ENCODE assay signal across 8 mouse cellular contexts in genomic region chr2:127584436-127584858, GRCm38 (mm10). TPM values are rescaled to one million over a fixed set of nuclear protein-coding genes. Genes with fewer than 3 reads are reported as not detected.
DNase-seq lines count a peak whose midpoint lies in the region; ATAC-seq and TF ChIP-seq lines count a peak whose summit lies in the region.

No protein-coding gene starts in this region.

- DNase-seq in heart, postnatal 10 days = peak; percentile 93 to 95
- DNase-seq in large intestine, adult 2 months (ENCODE audit: low read depth, low spot score) = peak; percentile 90
- DNase-seq in liver, postnatal 0 days = peak; percentile 93
- DNase-seq in testis, postnatal 10 days (ENCODE audit: low spot score) = peak; percentile 94

- peaks cover 1% of the 10 kb centered on the region for H3K4me1 ChIP-seq in ES-Bruce4 (ENCODE audit: control insufficient read depth, insufficient read depth, low read length)
- H3K4me1 ChIP-seq in forebrain, embryonic 13.5 days = peaks cover 33% of the 10 kb centered on the region
- peaks cover 32% of the 10 kb centered on the region for H3K4me1 ChIP-seq in liver, postnatal 0 days (ENCODE audit: insufficient read depth)
- H3K4me1 ChIP-seq in neural tube, embryonic 14.5 days (ENCODE audit: control insufficient read depth, insufficient read depth, low read length) = peaks cover 20% of the 10 kb centered on the region

- peak overlapping the region; percentile 91 for H3K4me3 ChIP-seq in ES-Bruce4 (ENCODE audit: low read depth, low read length)
- peak overlapping the region; percentile 73 for H3K4me3 ChIP-seq in forebrain, embryonic 13.5 days
- peak overlapping the region; percentile 61 for H3K4me3 ChIP-seq in liver, postnatal 0 days (ENCODE audit: low read depth, low read length)
- H3K4me3 ChIP-seq in neural tube, embryonic 14.5 days (ENCODE audit: low read depth, low read length) = peak overlapping the region; percentile 59

- TF ChIP-seq POLR2A in ES-Bruce4 (IDR thresholded peaks at IDR 0.05; ENCODE audit: insufficient read depth, low read length) = peak; percentile 80

- WGBS in forebrain, embryonic 13.5 days = under 1% methylated on average over 24 of the region's 24 CpGs
- under 1% methylated on average over 24 of the region's 24 CpGs for WGBS in large intestine, adult 2 months
- WGBS in liver, postnatal 0 days (ENCODE audit: insufficient replicate concordance) = under 1% methylated on average over 24 of the region's 24 CpGs
- under 1% methylated on average over 24 of the region's 24 CpGs for WGBS in neural tube, embryonic 14.5 days

- TF ChIP-seq CTCF in ES-Bruce4 (IDR thresholded peaks at IDR 0.05; ENCODE audit: low read depth, low read length) = no peak
- TF ChIP-seq CTCF in liver, postnatal 0 days (IDR thresholded peaks at IDR 0.05; ENCODE audit: low read depth) = no peak

- H3K9ac ChIP-seq in ES-Bruce4 (ENCODE audit: low read depth, poor library complexity, severe bottlenecking) = peak overlapping the region; percentile 59
- H3K9ac ChIP-seq in forebrain, embryonic 13.5 days = peak overlapping the region; percentile 76
- peak overlapping the region; percentile 71 for H3K9ac ChIP-seq in liver, postnatal 0 days (replicated peaks)
- peak overlapping the region; percentile 69 for H3K9ac ChIP-seq in neural tube, embryonic 14.5 days (replicated peaks; ENCODE audit: low read depth, low read length)

- no peaks in the 10 kb centered on the region for H3K9me3 ChIP-seq in ES-Bruce4 (replicated peaks; ENCODE audit: control insufficient read depth, insufficient read depth, low read length, poor library complexity, severe bottlenecking)
- H3K9me3 ChIP-seq in forebrain, embryonic 13.5 days (replicated peaks) = no peaks in the 10 kb centered on the region
- H3K9me3 ChIP-seq in liver, postnatal 0 days (ENCODE audit: low read length) = no peaks in the 10 kb centered on the region
- no peaks in the 10 kb centered on the region for H3K9me3 ChIP-seq in neural tube, embryonic 14.5 days (ENCODE audit: control insufficient read depth, low read length)

- intact Hi-C loops in heart, postnatal 10 days (cut with DNase I) = no loop called here

- peak; percentile 90 for ATAC-seq in cerebellum, adult (ENCODE audit: insufficient number of reproducible peaks, low FRiP score, low TSS enrichment)
- ATAC-seq in forebrain, embryonic 13.5 days = peak; percentile 86
- peak; percentile 87 for ATAC-seq in liver, postnatal 0 days
- peak; percentile 91 for ATAC-seq in neural tube, embryonic 14.5 days (ENCODE audit: low read depth)

- no peak overlapping the region for H3K27ac ChIP-seq in ES-Bruce4 (ENCODE audit: insufficient read depth, low read length)
- H3K27ac ChIP-seq in forebrain, embryonic 13.5 days = no peak overlapping the region
- peak overlapping the region; percentile 46; the same call in 1 of the 2 replicates for H3K27ac ChIP-seq in liver, postnatal 0 days (ENCODE audit: low read depth)
- no peak overlapping the region; the same call in 1 of the 2 replicates for H3K27ac ChIP-seq in neural tube, embryonic 14.5 days (ENCODE audit: low read depth, low read length)

- TF ChIP-seq EP300 in ES-Bruce4 (IDR thresholded peaks at IDR 0.05; ENCODE audit: insufficient read depth, low read depth, low read length) = 0 out of 2 replicates have a peak, but pooled peaks have one; percentile 46
- no peak for TF ChIP-seq EP300 in liver, postnatal 0 days (IDR thresholded peaks at IDR 0.05; ENCODE audit: low read depth)

- no peaks in the 10 kb centered on the region for H3K27me3 ChIP-seq in ES-Bruce4 (ENCODE audit: control insufficient read depth, insufficient read depth, low read length, poor library complexity, severe bottlenecking)
- 0 out of 2 replicates have a peak, but pooled peaks cover 3% of the 10 kb centered on the region for H3K27me3 ChIP-seq in forebrain, embryonic 13.5 days
- H3K27me3 ChIP-seq in liver, postnatal 0 days (ENCODE audit: insufficient read depth, low read length) = no peaks in the 10 kb centered on the region
- no peaks in the 10 kb centered on the region for H3K27me3 ChIP-seq in neural tube, embryonic 14.5 days (ENCODE audit: control insufficient read depth, insufficient read depth, low read length)

- H3K4me2 ChIP-seq in forebrain, embryonic 13.5 days = peak overlapping the region; percentile 81
- H3K4me2 ChIP-seq in liver, postnatal 0 days (ENCODE audit: low read depth, low read length) = peak overlapping the region; percentile 96
- peak overlapping the region; percentile 72 for H3K4me2 ChIP-seq in neural tube, embryonic 14.5 days (ENCODE audit: low read depth, low read length)

- no peaks in the 10 kb centered on the region for H3K36me3 ChIP-seq in ES-Bruce4 (ENCODE audit: control insufficient read depth, insufficient read depth, low read length, poor library complexity, severe bottlenecking)
- peaks cover 9% of the 10 kb centered on the region; the same call in 1 of the 2 replicates for H3K36me3 ChIP-seq in forebrain, embryonic 13.5 days (ENCODE audit: poor library complexity, severe bottlenecking)
- no peaks in the 10 kb centered on the region for H3K36me3 ChIP-seq in liver, postnatal 0 days (replicated peaks; ENCODE audit: insufficient read depth, low read length)
- H3K36me3 ChIP-seq in neural tube, embryonic 14.5 days (ENCODE audit: control insufficient read depth, insufficient read depth, low read length) = no peaks in the 10 kb centered on the region

RNA-seq across cellular contexts. Expression of gene Zfp661, which starts 2.4 kb away (rescaled TPM):
- 5.4 and 7.6 TPM in 2 replicates for polyA plus RNA-seq in ES-Bruce4 (2011; ENCODE audit: insufficient read depth, insufficient read length, low read depth, missing spikeins)
- 9.4 and 9.7 TPM in 2 replicates for polyA plus RNA-seq in forebrain, embryonic 13.5 days (2015; fragmentation: Nextera tagmentation; extraction: Ambion mirVana)
- total RNA-seq in heart, postnatal 10 days (2021) = 1 to 10 TPM; 1.3 to 1.8 TPM
- 1.7 and 3.1 TPM in 2 replicates for polyA plus RNA-seq in large intestine, adult 2 months (2012; rRNA removed)
- 1.2 and 1.7 TPM in 2 replicates for polyA plus RNA-seq in liver, postnatal 0 days (2015; fragmentation: Nextera tagmentation; extraction: Ambion mirVana)
- polyA plus RNA-seq in neural tube, embryonic 14.5 days (2014; fragmentation: Nextera tagmentation; extraction: Ambion mirVana) = 7.7 and 9.3 TPM in 2 replicates

RNA-seq across cellular contexts. Expression of gene Mrps5, which starts 2.6 kb away (rescaled TPM):
- polyA plus RNA-seq in ES-Bruce4 (2011; ENCODE audit: insufficient read depth, insufficient read length, low read depth, missing spikeins) = 200 and 203 TPM in 2 replicates
- 181 and 193 TPM in 2 replicates for polyA plus RNA-seq in forebrain, embryonic 13.5 days (2015; fragmentation: Nextera tagmentation; extraction: Ambion mirVana)
- 100 to 1,000 TPM in 1 of 2 experiments, 10 to 100 TPM in 1; 97.3 to 122 TPM for total RNA-seq in heart, postnatal 10 days (2021)
- polyA plus RNA-seq in large intestine, adult 2 months (2012; rRNA removed) = 58.7 and 66.7 TPM in 2 replicates
- polyA plus RNA-seq in liver, postnatal 0 days (2015; fragmentation: Nextera tagmentation; extraction: Ambion mirVana) = 76.3 and 81.5 TPM in 2 replicates
- polyA plus RNA-seq in neural tube, embryonic 14.5 days (2014; fragmentation: Nextera tagmentation; extraction: Ambion mirVana) = 140 and 141 TPM in 2 replicates

RNA-seq across cellular contexts. Expression of gene Prom2, which starts 43.2 kb away (rescaled TPM):
- polyA plus RNA-seq in ES-Bruce4 (2011; ENCODE audit: insufficient read depth, insufficient read length, low read depth, missing spikeins) = 1.2 and 1.3 TPM in 2 replicates
- polyA plus RNA-seq in forebrain, embryonic 13.5 days (2015; fragmentation: Nextera tagmentation; extraction: Ambion mirVana) = not detected in 2 replicates
- total RNA-seq in heart, postnatal 10 days (2021) = under 1 TPM in 1 of 2 experiments, not detected in 1; 0.17 TPM
- polyA plus RNA-seq in large intestine, adult 2 months (2012; rRNA removed) = 0.09 and 0.15 TPM in 2 replicates
- polyA plus RNA-seq in liver, postnatal 0 days (2015; fragmentation: Nextera tagmentation; extraction: Ambion mirVana) = not detected in 2 replicates
- polyA plus RNA-seq in neural tube, embryonic 14.5 days (2014; fragmentation: Nextera tagmentation; extraction: Ambion mirVana) = not detected in 2 replicates
